Mouse (Mus musculus): ENCODE measurements at regions not wholly inside any gene's neighbourhood (a gene's known extent, or its start where the extent isn't known, plus 50 kb on each side); places are given as distances from the start of the nearest gene placed in this dataset.

DNA sequence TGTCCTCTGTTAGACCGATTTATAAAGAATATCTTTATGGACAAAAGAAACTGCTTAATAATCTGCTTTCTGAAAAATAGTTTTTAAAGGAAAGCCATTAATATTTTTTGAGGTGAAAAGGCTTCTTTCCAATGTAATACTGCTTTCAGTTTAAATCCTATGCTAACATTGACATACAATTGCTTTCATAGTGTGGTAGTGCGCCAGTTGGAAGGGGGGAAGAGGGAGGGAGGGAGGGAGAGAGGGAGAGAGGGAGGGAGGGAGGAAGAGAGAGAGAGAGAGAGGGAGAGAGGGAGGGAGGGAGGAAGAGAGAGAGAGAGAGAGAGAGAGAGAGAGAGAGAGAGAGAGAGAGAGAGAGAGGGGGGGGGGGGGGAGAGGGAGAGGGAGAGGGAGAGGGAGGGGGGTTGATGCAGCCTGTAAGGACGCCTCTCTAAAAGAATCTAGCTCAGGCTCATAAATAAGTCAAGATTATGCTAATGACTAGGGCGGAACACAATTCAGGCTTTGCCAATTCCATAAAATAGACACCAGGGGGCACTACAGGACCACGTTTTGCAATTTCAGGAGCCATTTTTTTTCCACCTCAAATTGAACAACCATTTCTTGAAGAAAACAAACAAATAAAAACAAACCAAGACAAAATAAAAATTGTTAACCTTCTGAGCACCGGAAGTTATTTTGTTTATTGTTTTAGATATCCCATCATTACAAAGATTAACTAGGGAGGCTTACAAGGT, 223.6 kb upstream of the Nfe2l3 start:
- TF ChIP-seq CTCF (IDR thresholded peaks at IDR 0.05; ENCODE audit: control insufficient read depth, insufficient read depth, insufficient replicate concordance, low read depth, low read length) (no peak; the same call in 1 of the 2 replicates), POLR2A (IDR thresholded peaks at IDR 0.05; ENCODE audit: control insufficient read depth, low read depth, low read length) (no peak)
